Mouse (Mus musculus): ENCODE results near the gene Dlg2. TPM values are rescaled to one million over a fixed set of nuclear protein-coding genes. Genes with fewer than 3 reads are reported as not detected.

The Dlg2 gene
- polyA plus RNA-seq, 1 experiment from 2014 or later, result 13.7 TPM

GRCm38 (mm10) chr7:91567423-91567822 is 1091.0 kb downstream of the Dlg2 start:
- no peak for DNase-seq (ENCODE audit: low spot score)

- DNase-seq (ENCODE audit: low spot score), result no peak
Measured at GRCm38 (mm10) chr7:91570969-91571368, 1094.5 kb downstream of the Dlg2 start.

- DNase-seq (ENCODE audit: low spot score), result no peak
Measured at GRCm38 (mm10) chr7:91572666-91573065, 1096.2 kb downstream of the Dlg2 start.

GRCm38 (mm10) chr7:91573321-91573720 is 1096.8 kb downstream of the Dlg2 start:
- DNase-seq (ENCODE audit: low spot score), result no peak

- no peak for DNase-seq (ENCODE audit: low spot score)
Measured at GRCm38 (mm10) chr7:91576216-91576615, 1099.7 kb downstream of the Dlg2 start.

GRCm38 (mm10) chr7:91582203-91582602 is 1105.7 kb downstream of the Dlg2 start:
- DNase-seq (ENCODE audit: low spot score), result no peak

GRCm38 (mm10) chr7:91583566-91583965 is 1107.1 kb downstream of the Dlg2 start:
- DNase-seq (ENCODE audit: low spot score), result no peak

GRCm38 (mm10) chr7:91591261-91592170 is 1115.0 kb downstream of the Dlg2 start:
- no peak for DNase-seq (ENCODE audit: low spot score)

- DNase-seq (ENCODE audit: low spot score), result no peak
Measured at GRCm38 (mm10) chr7:91598549-91598948, 1122.1 kb downstream of the Dlg2 start.

GRCm38 (mm10) chr7:91601307-91601706 is 1124.8 kb downstream of the Dlg2 start:
- DNase-seq (ENCODE audit: low spot score), result no peak

GRCm38 (mm10) chr7:91603561-91603960 is 1127.1 kb downstream of the Dlg2 start:
- DNase-seq (ENCODE audit: low spot score), result no peak

GRCm38 (mm10) chr7:91653033-91653432 is 1176.6 kb downstream of the Dlg2 start:
- no peak for DNase-seq (ENCODE audit: low spot score)

GRCm38 (mm10) chr7:91659498-91659897 is 1183.0 kb downstream of the Dlg2 start:
- no peak for DNase-seq (ENCODE audit: low spot score)

GRCm38 (mm10) chr7:91672236-91673017 is 1196.0 kb downstream of the Dlg2 start:
- no peak for DNase-seq (ENCODE audit: low spot score)

GRCm38 (mm10) chr7:91674401-91674800 is 1197.9 kb downstream of the Dlg2 start:
- DNase-seq (ENCODE audit: low spot score), result no peak

GRCm38 (mm10) chr7:91677934-91678333 is 1201.5 kb downstream of the Dlg2 start:
- DNase-seq (ENCODE audit: low spot score), result no peak

- DNase-seq (ENCODE audit: low spot score), result no peak
Measured at GRCm38 (mm10) chr7:91687930-91688329, 1211.5 kb downstream of the Dlg2 start.

GRCm38 (mm10) chr7:91689829-91690228 is 1213.4 kb downstream of the Dlg2 start:
- DNase-seq (ENCODE audit: low spot score), result no peak

GRCm38 (mm10) chr7:91709853-91710252 is 1233.4 kb downstream of the Dlg2 start:
- no peak for DNase-seq (ENCODE audit: low spot score)

- no peak for DNase-seq (ENCODE audit: low spot score)
Measured at GRCm38 (mm10) chr7:91711184-91711583, 1234.7 kb downstream of the Dlg2 start.

GRCm38 (mm10) chr7:91715776-91716175 is 1239.3 kb downstream of the Dlg2 start:
- DNase-seq (ENCODE audit: low spot score), result no peak

- DNase-seq (ENCODE audit: low spot score), result no peak
Measured at GRCm38 (mm10) chr7:91716696-91717095, 1240.2 kb downstream of the Dlg2 start.
